Mouse (Mus musculus) T-cell, adult 2 months (primary cell): ENCODE measurements around the gene Mamstr.
"Not testable (repeated sequence)": the region's sequence is repeated elsewhere in the genome, so short reads cannot be mapped to it uniquely, and the experiment has no call there.

ENCODE experiments used
- DNase-seq: peaks from one replicate; pipeline ENCODE4 v3.0.0; 2022; ENCODE audit warnings: low spot score

Gene Mamstr

DNA sequence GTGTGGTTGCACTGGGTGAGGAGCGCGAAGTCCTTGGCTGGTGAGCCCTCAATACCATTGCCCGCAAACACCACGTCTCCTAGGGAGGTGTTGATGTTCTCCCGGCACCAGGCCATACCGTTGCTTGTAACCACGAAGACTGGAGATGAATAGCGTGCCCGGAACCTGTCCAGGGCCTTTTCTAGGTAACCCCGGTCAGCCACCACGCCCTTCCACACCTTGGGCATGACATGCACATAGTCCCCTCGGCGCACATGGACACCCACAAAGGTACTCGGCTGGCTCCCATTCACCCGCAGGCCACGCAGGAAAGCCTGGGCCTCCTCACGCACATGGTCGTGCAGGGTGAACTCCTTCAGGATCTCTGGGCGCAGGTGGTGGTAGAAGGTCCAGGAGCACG is 10.7 kb downstream of the Mamstr start:
- not testable (repeated sequence) for DNase-seq

DNA sequence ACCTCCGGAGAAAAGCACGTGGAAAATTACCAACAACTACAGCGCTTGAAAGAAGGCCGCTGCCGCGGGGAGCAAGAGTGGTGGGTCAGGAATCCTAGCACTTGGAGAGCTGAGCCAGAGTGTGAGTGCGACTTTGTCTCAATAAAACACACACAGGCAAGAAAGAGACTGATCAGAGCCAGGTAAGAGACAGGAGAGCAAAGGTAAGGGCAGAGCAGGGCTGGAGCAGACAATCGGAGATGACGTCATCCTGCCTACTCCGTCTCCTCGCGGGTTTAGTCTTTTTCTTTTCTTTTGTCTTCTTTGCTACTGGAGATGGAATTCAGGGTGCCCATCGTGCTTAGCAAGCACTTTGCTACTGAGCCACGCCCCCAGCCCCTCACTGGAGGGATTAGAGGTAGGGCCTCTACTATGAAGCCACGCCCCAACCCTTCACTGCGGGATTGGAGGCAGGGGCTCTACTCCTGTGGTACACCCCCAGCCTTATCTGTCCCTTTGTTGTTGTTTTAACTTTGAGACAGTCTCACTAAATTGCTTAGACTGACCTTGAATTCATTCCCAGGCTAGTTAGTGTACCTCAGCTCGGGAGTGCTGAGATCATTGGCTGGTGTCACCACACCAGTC is 14.8 kb downstream of the Mamstr start:
- DNase-seq: no peak

DNA sequence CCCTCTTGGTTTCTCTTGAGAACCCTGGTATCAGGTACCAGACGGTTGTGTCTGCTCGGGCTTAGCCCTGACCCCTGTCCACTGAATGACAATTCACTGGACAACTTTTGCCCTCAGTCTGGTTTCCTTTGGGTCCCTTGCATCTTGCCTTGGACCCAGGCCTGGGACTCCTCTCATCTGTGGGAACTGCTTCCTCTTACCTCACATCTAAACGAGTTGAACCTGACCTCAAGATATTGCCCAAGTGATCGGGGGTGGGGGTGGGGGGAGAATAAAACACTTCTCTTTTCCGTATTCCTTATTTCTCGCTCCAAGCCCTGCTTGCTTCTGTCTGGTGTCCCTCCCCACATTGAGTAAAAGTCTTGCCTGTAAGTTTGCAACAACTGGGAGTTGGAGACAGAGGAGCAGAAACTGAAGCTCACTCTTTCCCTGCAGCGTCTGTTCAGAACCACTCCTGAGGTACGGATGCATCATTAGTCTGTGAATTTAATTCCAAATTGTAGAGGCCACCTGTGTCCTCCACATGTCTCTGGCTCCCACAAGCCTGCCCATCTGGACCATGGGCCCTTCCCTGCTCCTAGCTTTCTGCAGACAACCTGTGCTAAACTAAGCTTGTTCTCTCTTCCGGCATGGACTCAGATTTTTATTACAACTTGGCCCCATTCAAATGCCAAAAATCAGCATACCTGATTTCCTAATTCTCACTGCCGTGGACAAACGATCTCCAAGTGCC is 21.1 kb downstream of the Mamstr start:
- no peak for DNase-seq

DNA sequence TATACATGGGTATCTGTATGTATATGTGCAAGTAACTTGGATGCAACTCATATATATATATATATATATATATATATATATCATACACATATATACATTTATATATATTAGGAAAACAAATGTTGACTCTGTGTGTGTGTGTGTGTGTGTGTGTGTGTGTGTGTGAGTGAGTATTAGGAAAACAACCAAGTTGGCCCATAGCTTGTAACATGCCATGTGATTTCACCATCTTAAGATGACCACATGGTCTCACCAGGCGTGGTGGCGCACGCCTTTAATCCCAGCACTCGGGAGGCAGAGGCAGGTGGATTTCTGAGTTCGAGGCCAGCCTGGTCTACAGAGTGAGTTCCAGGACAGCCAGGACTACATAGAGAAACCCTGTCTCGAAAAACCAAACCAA is 21.9 kb downstream of the Mamstr start:
- DNase-seq: not testable (repeated sequence)

DNA sequence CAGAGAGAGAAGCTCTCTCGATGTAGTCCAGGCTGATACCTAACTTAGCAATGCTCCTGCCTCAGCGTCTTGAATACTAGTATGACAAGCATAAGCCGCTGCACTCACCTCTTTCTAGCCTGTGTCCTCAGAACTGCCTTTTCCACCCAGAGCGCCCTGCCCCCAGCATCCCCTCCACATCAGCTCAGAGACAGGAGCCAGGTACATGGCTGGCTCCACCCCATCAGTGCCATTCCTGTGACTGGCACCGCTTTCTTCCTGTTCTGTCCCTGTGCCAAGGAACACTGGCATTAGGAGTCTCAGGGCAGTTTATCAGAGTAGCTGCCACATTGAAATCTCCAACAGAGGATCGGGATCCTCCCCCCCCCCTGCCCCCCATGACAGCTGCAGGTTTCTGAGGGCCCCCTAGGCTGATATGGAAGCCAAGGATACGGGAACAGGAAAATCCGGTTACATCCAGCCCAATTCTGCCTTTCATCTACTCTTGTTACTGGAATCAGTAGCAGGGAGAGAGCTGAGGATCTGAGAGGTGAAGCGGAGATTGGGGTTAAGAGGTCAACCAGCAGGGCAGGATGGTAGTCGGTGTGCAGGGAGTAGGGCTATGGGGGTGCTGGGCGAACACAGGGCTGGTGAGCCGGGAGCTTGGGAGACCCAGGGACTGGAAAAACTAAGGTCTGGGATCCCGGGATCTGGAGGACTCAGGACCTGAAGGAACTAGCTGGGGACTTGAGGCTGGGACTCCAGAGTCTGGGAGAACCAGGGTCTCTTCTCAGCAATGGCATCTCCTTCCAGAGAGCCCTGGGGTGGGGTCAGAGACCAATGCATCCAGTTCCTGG is 25.7 kb downstream of the Mamstr start:
- no peak for DNase-seq

DNA sequence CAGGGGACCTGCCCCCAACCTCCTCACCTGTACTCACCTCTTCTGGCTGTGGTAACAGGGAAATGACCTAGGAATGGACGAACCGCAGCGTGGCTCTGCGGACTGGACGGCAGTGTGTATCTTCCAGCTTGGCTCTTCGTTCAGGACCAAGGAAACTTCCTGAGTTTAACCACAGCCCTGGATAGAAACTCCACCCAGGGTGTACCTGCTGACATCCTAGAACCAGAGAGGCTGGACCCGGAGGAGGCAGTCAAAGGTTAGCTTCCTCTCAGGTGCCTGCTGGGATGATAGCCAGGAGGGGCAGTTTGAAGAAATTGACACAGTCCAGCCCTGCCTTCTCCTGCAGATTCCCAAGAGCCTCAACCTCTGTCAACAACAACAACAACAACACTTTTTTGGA is 26.4 kb downstream of the Mamstr start, which contains the start of gene Fut2:
Gene Fut2, minus strand, starts transcription at position 234 of the 400 bp plus-strand sequence.
- DNase-seq: no peak

DNA sequence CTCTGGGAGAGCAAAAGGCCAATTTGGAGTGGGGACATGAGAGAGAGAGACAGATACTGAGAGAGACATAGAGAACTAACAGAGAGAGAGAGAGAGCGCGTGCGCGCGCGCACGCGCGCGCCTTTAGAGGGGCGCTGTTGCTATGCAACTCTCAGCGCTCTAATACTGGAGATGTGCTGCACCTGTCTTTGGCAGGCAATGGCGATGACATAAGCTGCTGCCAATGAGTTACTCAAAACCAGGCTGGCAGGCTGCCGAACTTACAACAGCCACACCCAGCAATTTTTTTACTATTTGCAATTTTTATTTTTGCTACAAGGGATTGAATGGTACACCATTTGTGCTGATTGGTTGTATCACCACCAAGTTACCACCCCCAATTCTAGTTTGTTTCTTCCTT is 28.0 kb downstream of the Mamstr start:
- no peak for DNase-seq

DNA sequence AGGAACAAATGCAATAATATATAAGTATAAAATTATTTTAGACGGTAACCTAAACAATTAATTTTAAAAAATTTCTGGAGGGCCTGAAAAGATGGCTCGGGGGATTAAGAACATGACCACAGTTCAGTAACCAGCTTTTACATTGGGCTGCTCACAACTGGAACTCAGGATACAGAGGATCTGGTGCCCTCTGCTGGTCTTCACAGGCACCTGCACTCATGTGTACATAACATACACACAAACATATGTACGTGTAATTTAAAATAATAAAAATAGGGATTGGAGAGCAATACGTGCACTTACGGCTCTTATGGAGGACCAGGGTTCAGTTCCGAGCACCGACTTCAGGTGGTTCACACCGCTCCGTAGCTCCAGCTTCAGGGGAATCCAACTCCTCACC is 29.1 kb downstream of the Mamstr start:
- no peak for DNase-seq

DNA sequence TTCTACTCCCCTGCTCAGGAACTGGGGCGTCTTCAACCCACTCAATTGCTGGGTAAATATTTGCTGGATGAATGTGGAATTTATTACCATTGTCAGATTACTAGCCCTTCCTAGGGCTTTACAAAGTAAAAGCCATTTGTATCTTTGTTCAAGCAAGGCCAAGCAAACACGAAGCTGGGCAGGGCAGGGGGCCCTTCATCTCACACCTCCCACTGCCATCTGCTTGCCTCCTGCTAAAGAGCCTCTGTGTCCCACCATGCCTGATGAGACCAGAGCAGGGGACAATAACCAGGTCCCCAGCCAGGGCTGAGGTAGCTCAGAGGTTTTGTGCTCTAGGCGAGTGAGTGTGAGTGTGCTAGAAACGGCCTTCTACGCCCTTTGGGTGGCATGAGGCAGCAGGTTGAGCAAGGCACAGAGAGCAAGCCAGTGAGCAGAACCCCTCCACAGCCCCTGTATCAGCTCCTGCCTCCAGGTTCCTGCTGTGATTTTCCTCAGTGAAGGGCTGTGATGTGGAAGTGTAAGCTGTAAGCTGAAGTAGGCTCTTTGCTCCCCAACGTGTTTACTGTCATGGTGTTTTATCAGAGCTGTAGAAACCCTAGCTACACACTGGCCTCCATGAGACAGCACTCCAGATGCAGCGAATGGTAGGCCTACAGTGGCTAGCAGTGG is 38.0 kb downstream of the Mamstr start:
- no peak for DNase-seq

DNA sequence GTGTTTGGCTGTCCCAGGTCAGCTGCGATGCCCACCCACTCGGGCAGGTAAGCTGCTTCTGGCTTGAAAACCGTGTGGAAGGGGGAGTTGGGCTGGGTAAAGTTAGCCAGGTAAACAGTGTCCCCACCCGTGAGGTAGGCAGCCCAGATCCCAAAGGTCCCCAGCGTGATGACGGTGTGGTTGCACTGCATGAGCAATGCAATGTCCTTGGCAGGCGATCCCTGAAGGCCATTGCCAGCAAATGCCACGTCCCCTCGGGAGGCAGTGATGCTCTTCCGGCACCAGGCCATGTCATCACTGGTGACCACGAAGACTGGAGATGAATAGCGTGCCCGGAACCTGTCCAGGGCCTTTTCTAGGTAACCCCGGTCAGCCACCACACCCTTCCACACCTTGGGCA is 38.7 kb downstream of the Mamstr start:
- DNase-seq: no peak

DNA sequence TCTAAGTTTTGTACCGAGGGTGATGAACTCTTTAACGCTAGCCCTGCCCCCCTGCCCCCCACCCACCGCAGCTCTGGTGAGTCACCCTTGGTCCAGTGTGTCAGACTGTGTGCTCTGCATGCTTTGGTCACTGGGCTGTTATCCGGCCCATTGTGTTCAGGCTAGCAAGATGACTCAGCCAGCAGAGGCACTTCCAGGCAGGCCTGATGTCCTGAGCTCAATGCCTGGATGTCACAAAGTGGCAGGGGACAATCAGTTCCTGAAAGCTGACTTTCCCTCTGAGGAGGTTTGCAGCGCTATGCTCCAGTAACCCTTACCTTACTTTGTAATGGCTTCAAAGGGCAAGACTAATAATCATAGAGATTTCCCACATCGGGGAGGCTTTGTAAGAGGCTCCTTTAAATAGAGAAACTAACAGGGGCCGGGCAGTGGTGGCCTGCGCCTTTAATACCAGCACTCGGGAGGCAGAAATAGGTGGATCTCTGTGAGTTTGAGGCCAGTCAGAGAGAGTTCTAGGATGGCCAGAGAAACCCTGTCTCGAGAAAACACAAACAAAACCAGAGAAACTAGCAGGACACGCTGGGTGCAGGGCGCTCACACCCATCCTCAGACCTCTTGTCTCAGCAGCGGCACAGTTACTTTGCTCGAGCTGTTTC is 40.3 kb downstream of the Mamstr start:
- DNase-seq: no peak

DNA sequence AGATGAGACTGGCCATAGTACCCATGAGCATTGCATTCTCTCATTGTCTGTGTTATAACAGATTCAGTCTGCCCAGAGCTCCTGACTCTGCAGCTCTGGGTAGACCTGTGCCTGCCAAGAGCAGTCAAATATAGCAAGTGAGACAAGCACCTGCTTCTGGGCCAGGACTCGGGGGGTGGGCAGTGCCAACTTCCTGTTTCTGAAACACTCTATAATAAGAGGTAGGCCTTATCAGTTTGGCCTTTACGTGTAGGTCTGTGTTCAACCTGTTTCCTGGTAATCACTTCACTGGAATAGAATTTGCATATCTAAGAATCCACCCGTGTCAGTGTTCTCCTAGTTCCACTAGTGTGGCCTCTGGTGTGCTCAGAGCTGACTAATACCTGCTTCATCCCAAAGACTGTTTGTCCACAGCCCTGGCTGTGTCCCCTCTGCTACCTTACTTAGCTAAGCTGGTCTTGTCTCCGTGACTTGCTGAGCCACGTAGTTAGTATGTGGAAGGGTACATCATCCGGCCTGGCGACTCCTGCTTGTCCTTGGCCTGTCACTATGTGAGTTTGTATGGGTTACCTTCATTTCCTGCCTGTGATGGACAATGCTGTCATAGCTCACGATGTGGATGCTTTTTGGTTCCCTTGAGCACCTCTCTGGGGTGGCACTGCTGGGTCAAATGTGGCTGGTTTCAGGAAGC is 41.4 kb downstream of the Mamstr start:
- no peak for DNase-seq

DNA sequence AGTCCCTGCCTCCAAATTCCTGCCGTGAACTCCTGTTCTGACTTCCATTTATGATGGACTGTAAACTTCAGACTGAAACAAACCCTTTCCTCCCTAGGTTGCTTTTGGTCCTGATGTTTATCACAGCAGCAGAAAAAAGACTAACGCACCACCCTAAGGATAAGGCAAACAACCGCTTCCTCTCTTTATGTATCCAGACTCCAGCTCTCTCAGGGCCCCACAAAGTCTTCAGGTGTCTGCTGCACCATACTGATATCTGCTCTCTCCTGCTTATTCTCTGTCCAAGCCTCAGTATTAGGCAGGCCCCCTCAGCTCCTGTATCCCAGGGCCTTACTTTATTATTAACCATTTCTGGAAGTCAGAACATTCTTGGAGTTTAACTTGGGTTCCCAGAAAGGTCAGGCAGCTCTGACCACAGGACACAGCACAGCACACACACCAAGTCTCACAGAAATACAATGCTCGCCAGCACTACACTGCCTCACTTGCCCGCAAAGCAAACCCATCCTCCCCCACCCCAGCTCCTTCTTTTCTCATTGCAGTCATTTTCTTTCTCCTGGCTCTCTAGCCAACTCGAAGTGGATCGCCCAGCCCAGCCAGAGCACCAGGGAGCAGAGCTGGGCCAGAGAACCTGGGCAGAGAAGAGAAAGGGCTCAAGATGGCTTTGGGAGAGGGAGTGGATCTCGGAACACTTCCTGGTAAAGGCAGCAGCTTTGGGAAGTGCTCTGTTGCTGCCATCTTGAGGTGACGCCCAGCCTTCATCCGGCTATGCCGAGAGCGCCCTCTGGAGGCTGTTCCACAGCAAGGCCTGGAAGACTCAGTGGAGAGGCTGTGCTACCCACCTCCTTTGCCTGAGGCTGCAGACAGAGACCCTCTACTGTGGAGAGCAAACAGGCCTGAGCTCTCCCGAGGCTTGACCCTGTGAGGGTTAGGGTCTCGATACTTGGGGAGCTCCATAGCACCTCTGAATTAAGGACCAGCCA is 42.7 kb downstream of the Mamstr start:
- peak; percentile 78 for DNase-seq

DNA sequence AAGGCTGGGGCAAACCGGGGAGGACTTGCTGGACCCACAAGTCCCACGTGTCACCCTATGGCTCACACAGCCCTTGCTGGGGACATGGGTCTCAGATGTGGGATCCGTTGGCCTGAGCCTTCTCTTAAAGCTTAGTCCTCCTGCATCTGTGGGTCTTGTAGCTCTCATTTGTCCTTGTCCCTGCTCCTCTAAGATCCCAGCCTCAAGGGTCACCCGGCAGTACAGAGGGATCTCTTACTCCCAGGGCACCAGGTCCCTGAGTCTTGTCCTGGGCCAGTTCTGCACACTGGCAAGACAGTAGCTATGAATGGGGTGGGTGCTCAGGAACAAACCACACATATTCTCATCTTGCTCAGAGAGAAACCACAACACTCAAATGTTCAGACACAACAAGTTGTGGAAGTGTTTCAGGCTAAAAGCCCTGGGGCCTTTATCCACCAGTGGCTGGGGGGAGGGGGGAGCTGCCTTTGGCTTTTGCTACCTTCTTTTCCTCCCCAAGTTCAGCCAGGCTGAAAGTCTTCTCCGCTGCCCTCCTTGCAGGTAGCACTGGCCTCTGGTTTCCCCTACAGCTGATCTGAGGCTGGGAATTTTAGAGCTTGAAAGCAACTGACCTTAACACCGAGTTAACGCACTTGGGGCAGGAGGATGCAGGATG is 43.7 kb downstream of the Mamstr start, which contains the start of gene Ntn5:
Gene Ntn5, plus strand, starts transcription at position 627 of the 655 bp plus-strand sequence.
- DNase-seq: peak; percentile 47

DNA sequence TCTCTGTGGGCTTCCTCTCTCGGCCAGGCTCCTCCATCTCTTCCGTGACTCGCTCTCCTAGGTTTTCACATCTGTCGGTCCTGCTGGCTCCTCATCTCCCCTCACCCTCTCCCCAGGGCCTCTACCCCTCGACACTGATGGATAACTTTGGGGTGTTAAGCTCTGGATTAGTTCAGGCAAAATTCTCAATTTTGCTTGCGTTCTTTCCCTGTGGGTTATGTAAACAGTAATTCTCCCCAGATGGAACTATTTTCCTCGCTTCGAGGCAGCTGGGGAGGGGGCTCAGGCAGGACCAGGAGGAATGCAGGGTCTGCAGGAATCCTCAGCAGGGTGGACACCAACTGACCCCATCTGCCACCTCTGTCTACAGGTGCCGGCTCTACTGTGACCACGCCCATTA is 46.0 kb downstream of the Mamstr start:
- no peak for DNase-seq

DNA sequence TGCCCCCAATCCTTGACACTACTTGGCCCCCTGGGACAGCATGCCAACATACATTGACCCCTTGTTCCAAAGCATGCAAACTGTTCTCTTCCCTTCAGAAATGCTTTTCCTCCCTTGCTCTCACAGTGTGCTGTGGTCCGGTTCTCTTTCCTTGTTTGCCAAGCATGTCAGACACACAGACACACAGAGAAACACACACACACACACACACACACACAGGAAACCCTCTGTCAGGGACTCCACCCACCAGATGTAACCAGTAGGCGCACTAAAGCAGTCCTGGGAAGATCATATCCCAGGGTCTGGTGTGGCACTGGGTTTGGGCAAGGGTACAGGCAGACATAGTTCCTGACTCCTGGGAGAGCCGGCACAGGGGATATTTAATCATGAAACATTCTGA is 47.1 kb downstream of the Mamstr start:
- DNase-seq: no peak

DNA sequence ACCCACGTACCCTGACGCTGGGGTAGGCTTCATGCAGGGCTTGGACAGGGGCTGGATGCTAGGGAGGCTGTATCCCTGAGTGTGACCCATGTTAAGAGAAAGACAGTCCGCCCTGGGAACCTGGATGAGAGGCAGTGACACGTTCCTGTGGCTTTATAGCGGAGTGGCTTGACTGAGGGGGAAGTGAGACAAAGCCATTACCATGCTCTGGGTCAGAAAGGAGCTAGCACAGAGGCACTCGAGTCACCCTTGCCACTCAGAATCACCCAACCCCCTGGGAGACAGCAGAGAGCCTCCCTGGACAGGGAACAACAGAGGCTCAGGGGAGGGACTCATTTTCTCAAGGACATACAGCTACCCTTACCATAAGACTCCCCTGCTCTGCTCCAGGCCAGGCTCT is 49.3 kb downstream of the Mamstr start:
- no peak for DNase-seq

DNA sequence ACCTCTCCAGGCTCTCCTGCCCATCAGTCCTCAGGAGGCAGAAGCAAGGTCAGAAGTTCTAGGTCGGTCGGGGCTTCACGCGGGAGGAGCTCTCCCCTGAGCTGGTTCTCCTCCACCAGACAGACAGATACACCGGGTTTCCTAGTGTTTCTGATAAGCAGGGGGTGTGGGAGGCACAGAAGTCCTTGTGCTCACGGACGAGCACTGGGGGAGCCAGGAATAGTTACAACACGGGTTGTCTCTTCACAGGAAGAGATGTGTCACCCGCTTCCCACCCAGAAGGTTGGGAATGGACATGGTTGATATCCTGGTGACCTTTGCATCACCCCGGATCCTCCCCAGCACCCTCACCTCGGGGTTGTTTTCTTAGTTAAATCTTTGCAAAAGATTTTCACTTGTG is 50.0 kb downstream of the Mamstr start:
- no peak for DNase-seq

DNA sequence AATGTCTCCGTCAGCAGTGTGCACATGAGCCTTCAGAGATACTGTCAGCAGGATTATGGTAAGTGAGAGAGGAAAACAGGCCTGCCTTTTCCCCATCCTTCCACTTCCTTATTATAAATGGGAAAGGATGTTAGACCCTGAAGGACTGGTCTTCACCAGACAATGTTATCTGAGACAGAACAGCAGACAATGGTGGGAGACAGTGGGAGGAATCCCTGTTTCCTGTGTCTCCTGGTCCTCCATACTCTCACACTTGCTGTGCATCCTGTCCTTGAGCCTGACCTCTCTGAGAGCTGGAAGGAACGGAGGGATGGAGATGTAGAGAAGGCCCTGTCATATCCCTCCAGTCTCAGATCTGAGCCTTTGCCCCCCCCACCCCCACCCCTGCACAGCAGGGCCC is 52.6 kb downstream of the Mamstr start:
- DNase-seq: no peak
